Mouse (Mus musculus): ENCODE measurements around the gene Teddm1a. TPM values are rescaled to one million over a fixed set of nuclear protein-coding genes. Genes with fewer than 3 reads are reported as not detected.
"Not testable (repeated sequence)": the region's sequence is repeated elsewhere in the genome, so short reads cannot be mapped to it uniquely, and the experiment has no call there.

Gene Teddm1a
- polyA plus RNA-seq (2012; rRNA removed), result not detected in 2 replicates

- H3K4me3 ChIP-seq (ENCODE audit: insufficient read depth, low read depth, low read length), result no peak within 1 kb of the TSS
- TF ChIP-seq CTCF (conservative IDR thresholded peaks at IDR 0.05; ENCODE audit: insufficient read depth, insufficient read length, low read depth, low read length) (no peak), POLR2A (IDR thresholded peaks at IDR 0.05; ENCODE audit: low read depth, low read length) (no peak)
- no peaks in the 10 kb centered on the region for H3K36me3 ChIP-seq (ENCODE audit: control insufficient read depth, insufficient read depth, low read length)
- DNase-seq, result no peak
- no peaks in the 10 kb centered on the region for H3K4me1 ChIP-seq (ENCODE audit: control insufficient read depth, insufficient read depth, low read length)
- WGBS, result 42% methylated on average over 4 of the region's 4 CpGs
- H3K27ac ChIP-seq (ENCODE audit: insufficient read depth, low read depth, low read length), result no peak within 1 kb of the TSS
- H3K27me3 ChIP-seq (replicated peaks; ENCODE audit: control insufficient read depth, insufficient read depth, low read length), result no peaks in the 10 kb centered on the region
Measured at GRCm38 (mm10) chr1:153891442-153891841, at the start of gene Teddm1a. Gene Teddm1a (plus strand): TSS chr1:153891742.

GRCm38 (mm10) chr1:153842121-153842740 is 49.3 kb upstream of the Teddm1a start:
- H3K27ac ChIP-seq (ENCODE audit: insufficient read depth, low read depth, low read length), result no peak overlapping the region
- WGBS, result 83% methylated on average over 11 of the region's 11 CpGs
- H3K27me3 ChIP-seq (replicated peaks; ENCODE audit: control insufficient read depth, insufficient read depth, low read length), result no peaks in the 10 kb centered on the region
- DNase-seq, result no peak
- TF ChIP-seq CTCF (conservative IDR thresholded peaks at IDR 0.05; ENCODE audit: insufficient read depth, insufficient read length, low read depth, low read length), result no peak
- no peak for TF ChIP-seq POLR2A (IDR thresholded peaks at IDR 0.05; ENCODE audit: low read depth, low read length)
- H3K4me1 ChIP-seq (ENCODE audit: control insufficient read depth, insufficient read depth, low read length), result no peaks in the 10 kb centered on the region
- H3K36me3 ChIP-seq (ENCODE audit: control insufficient read depth, insufficient read depth, low read length), result no peaks in the 10 kb centered on the region
- no peak overlapping the region for H3K4me3 ChIP-seq (ENCODE audit: insufficient read depth, low read depth, low read length)

GRCm38 (mm10) chr1:153844042-153844441 is 47.5 kb upstream of the Teddm1a start, which contains the start of gene Rgsl1:
Gene Rgsl1 (minus strand): TSS chr1:153844142.
- no peak for DNase-seq
- Histone ChIP-seq H3K27ac (ENCODE audit: insufficient read depth, low read depth, low read length) (no peak within 1 kb of the TSS), H3K4me3 (ENCODE audit: insufficient read depth, low read depth, low read length) (no peak within 1 kb of the TSS), H3K27me3 (replicated peaks; ENCODE audit: control insufficient read depth, insufficient read depth, low read length) (no peaks in the 10 kb centered on the region), H3K4me1 (ENCODE audit: control insufficient read depth, insufficient read depth, low read length) (no peaks in the 10 kb centered on the region), H3K36me3 (ENCODE audit: control insufficient read depth, insufficient read depth, low read length) (no peaks in the 10 kb centered on the region)
- no peak for TF ChIP-seq POLR2A (IDR thresholded peaks at IDR 0.05; ENCODE audit: low read depth, low read length)
- no peak for TF ChIP-seq CTCF (conservative IDR thresholded peaks at IDR 0.05; ENCODE audit: insufficient read depth, insufficient read length, low read depth, low read length)
- 95% methylated on average over 8 of the region's 8 CpGs for WGBS

- Histone ChIP-seq H3K4me1 (ENCODE audit: control insufficient read depth, insufficient read depth, low read length) (no peaks in the 10 kb centered on the region), H3K27ac (ENCODE audit: insufficient read depth, low read depth, low read length) (no peak overlapping the region), H3K4me3 (ENCODE audit: insufficient read depth, low read depth, low read length) (no peak overlapping the region), H3K36me3 (ENCODE audit: control insufficient read depth, insufficient read depth, low read length) (no peaks in the 10 kb centered on the region), H3K27me3 (replicated peaks; ENCODE audit: control insufficient read depth, insufficient read depth, low read length) (no peaks in the 10 kb centered on the region)
- 86% methylated on average over 7 of the region's 7 CpGs for WGBS
- no peak for DNase-seq
- TF ChIP-seq CTCF (conservative IDR thresholded peaks at IDR 0.05; ENCODE audit: insufficient read depth, insufficient read length, low read depth, low read length), result no peak
- TF ChIP-seq POLR2A (IDR thresholded peaks at IDR 0.05; ENCODE audit: low read depth, low read length), result no peak
Measured at GRCm38 (mm10) chr1:153846420-153846819, 45.1 kb upstream of the Teddm1a start.

GRCm38 (mm10) chr1:153846867-153847266 is 44.7 kb upstream of the Teddm1a start:
- WGBS, result 25% methylated on average over 6 of the region's 6 CpGs
- Histone ChIP-seq H3K4me3 (ENCODE audit: insufficient read depth, low read depth, low read length) (no peak overlapping the region), H3K27me3 (replicated peaks; ENCODE audit: control insufficient read depth, insufficient read depth, low read length) (no peaks in the 10 kb centered on the region), H3K27ac (ENCODE audit: insufficient read depth, low read depth, low read length) (no peak overlapping the region), H3K4me1 (ENCODE audit: control insufficient read depth, insufficient read depth, low read length) (no peaks in the 10 kb centered on the region), H3K36me3 (ENCODE audit: control insufficient read depth, insufficient read depth, low read length) (no peaks in the 10 kb centered on the region)
- DNase-seq, result no peak
- TF ChIP-seq POLR2A (IDR thresholded peaks at IDR 0.05; ENCODE audit: low read depth, low read length), result no peak
- TF ChIP-seq CTCF (conservative IDR thresholded peaks at IDR 0.05; ENCODE audit: insufficient read depth, insufficient read length, low read depth, low read length), result no peak

GRCm38 (mm10) chr1:153852696-153853095 is 38.8 kb upstream of the Teddm1a start:
- DNase-seq, result not testable (repeated sequence)

GRCm38 (mm10) chr1:153855946-153856345 is 35.6 kb upstream of the Teddm1a start:
- no peaks in the 10 kb centered on the region for H3K36me3 ChIP-seq (ENCODE audit: control insufficient read depth, insufficient read depth, low read length)
- TF ChIP-seq POLR2A (IDR thresholded peaks at IDR 0.05; ENCODE audit: low read depth, low read length) (no peak), CTCF (conservative IDR thresholded peaks at IDR 0.05; ENCODE audit: insufficient read depth, insufficient read length, low read depth, low read length) (no peak)
- DNase-seq, result no peak
- no peaks in the 10 kb centered on the region for H3K4me1 ChIP-seq (ENCODE audit: control insufficient read depth, insufficient read depth, low read length)
- no peak overlapping the region for H3K27ac ChIP-seq (ENCODE audit: insufficient read depth, low read depth, low read length)
- H3K4me3 ChIP-seq (ENCODE audit: insufficient read depth, low read depth, low read length), result no peak overlapping the region
- H3K27me3 ChIP-seq (replicated peaks; ENCODE audit: control insufficient read depth, insufficient read depth, low read length), result no peaks in the 10 kb centered on the region
- WGBS, result 80% methylated on average over 8 of the region's 8 CpGs

More at GRCm38 (mm10) chr1:153852696-153853095, 38.8 kb upstream of the Teddm1a start:
- not testable (repeated sequence) for H3K36me3 ChIP-seq (ENCODE audit: control insufficient read depth, insufficient read depth, low read length); H3K27me3 ChIP-seq (replicated peaks; ENCODE audit: control insufficient read depth, insufficient read depth, low read length); H3K27ac ChIP-seq (ENCODE audit: insufficient read depth, low read depth, low read length); H3K4me3 ChIP-seq (ENCODE audit: insufficient read depth, low read depth, low read length); H3K4me1 ChIP-seq (ENCODE audit: control insufficient read depth, insufficient read depth, low read length)
- 57% methylated on average over 7 of the region's 7 CpGs for WGBS
